Mouse (Mus musculus) kidney, adult 2 months (tissue): ENCODE results near the gene Nudt3.
A peak's percentile ranks its signal among the peaks of the same experiment; 100 is the strongest.

Source experiments
- CTCF ChIP-seq: fragments of 200-500 bp; conservative IDR thresholded peaks from 2 replicates; pipeline ENCODE4 v1.5.1; 2011; ENCODE audit warnings: low read depth, mild to moderate bottlenecking, control low read depth, low read length, moderate library complexity, mixed read lengths; ENCODE audit not compliant: insufficient read depth, insufficient read length
- POLR2A ChIP-seq: fragments of 200-500 bp; IDR thresholded peaks from one replicate; pipeline ENCODE4 v1.6.1; 2011; ENCODE audit warnings: low read depth, low read length, control low read depth

DNA sequence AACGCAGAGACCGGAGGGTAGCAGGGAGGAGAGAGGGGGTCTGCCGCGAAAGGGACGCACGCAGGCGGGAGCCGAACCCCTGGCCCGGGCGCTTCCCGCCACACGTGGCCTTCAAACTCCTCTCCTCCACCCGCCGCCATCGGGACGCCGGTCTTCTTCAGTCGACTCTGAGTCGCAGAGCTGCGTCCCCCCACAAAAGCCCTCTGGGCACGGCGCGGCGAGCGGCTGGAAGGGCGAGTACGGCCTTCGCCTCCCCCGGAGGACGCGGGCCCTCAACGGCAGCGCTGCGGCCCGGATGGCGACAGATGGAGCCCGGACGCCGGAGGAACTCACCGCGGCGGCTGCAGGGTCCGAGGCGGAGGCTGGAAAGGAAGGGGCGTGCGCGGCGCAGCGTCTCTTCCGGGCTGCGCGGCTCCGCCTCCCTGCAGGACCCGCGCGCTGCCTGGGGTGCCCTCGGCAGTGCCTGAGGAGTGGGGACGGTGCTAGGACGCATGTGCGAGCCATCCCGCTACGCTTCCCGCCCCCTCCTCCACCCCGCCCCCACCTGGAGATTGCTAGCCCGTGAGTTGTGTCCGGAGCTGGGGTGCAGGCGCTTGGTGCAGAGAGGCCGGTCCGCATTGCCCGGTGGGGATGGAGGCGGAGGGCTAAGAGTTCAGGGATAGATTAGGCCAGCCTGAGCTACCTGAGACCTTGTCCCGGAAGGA is 11.7 kb upstream of the Nudt3 start, which contains the start of gene RPS10-NUDT3:
- no peak for TF ChIP-seq CTCF
- TF ChIP-seq POLR2A = peak; percentile 47
